Mouse (Mus musculus) 3T3-L1 (cell line): ENCODE measurements at regions not wholly inside any gene's neighbourhood (a gene's known extent, or its start where the extent isn't known, plus 50 kb on each side); places are given as distances from the start of the nearest gene placed in this dataset.

ENCODE experiments used
- DNase-seq: peaks from one replicate; pipeline ENCODE4 v3.0.0-alpha.2; 2015; ENCODE audit warnings: low read depth, low spot score

DNA sequence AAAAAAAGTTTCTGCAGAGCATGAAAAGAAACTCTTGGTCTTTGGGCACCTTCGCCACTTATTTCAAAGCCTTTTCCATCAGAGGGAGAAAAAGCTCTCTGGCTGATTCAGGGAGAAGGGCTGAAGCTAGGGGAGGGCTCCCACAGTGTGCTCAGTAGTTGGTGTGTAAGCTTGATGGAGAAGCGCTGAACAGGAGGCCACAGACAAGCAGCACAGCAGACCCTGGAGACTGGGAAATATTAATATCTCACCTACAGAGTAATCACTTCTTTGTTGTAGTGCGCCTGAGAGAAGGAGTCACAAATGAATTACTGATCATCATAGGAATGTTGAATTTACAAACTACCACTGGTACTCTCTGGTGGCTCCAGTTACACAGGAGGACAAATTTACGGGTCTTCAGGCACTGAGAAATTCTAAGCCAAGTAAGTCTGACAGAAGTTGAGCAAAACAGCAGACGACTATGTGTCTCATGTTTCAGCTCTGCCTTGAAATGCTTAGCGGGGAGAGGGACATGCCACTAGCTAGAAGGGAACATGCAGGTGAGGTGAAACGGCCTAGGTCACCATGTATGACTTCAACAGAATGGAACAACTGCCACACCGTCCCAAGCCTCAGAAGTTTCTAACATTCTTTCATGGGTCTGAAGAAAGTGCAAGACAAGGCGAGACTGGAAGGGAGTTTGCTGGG is 350.9 kb upstream of the Map3k7 start:
- no peak for DNase-seq

DNA sequence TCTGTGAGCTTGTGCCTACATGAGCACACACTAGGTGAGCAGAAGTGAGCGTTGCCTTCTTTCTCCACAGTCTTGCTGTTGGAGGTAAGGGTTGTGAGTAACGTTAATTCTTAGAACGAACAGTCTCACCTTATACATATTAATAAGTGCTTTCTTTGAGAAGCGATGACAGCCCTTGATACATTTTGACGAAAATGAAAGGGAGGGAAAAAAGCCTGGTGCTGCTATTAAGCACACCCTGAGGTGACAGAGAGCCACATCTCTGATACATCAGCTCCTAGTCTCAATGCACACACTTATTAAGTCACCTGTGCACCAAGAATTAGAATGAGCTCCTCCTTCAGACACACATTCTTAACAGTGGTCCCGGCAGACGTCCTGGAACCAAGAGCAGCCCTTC is 346.3 kb upstream of the Map3k7 start:
- DNase-seq = no peak

DNA sequence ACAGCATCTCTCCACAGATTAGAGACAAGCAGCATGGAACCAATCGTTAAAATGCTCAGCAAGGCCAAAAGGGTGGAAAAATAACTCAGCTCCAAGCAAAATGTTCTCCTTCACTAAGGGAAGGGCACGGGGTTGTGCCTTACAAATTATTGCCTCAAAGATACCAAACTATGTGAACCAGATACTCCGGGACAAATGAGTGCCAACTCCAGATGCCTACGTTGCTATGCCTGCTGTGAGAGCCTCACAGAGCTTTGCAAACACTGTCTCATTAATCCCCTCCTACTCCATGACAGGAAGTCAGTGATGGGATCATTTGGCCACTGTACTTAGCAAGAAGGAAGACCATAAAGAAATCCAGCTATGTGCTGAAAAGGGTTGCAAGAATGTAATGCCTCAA is 345.9 kb upstream of the Map3k7 start:
- no peak for DNase-seq

DNA sequence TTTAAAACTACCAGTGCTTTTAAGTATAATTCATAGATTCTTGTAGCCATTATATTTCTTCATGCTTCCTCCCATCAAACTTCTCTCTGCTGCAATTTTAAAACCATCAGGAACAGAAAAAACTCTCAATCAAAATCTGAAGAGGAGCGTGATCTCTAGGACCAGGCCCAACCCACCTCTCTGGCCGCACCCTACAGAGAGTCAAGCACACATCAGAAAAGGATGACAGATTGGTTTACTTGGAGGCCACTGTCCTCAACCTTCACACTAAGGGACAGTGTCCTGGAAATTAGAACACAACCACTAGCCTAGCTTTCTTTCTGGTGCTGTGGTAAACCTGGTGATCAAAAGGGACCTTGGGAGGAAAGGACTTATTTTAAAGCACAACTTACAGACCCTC is 342.7 kb upstream of the Map3k7 start:
- no peak for DNase-seq

DNA sequence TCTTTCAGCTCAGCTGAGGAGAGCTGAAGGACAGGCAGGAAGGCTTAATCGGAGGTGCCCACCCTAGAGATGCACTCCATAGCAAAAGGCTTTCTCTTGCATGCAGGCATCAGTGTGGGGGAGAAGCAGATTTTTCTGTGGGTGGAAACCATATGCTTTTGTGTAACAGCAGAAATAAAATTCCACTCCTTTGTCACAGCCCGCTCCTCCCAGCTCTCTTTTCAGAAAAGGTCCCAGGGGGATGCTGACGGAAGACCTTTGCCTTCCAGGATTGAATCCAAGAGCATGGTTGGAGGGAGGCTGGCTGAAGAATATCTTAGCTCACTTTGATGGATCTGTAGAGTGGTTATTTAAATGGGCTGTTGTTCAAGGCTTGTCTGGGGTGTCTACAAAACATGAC is 336.8 kb upstream of the Map3k7 start:
- no peak for DNase-seq

DNA sequence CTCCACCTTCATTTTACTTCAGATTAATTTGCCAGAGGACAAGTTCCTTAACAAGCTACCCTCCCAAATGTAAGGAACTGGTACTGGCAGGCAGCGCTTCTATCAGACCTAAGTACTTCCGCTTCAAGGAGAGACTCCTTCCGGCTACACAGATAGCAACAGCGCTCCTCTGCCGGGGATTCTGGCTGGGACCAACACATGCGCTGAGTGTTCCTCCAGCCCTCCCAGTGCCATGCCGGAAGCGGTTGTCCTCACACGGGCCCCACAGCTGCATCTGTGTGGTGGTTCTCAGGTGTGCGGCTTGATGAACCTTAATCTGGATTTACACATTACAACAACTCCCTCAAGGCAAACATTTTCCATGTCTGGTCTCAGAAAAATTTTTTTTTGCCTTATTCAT is 336.1 kb upstream of the Map3k7 start:
- DNase-seq = no peak

DNA sequence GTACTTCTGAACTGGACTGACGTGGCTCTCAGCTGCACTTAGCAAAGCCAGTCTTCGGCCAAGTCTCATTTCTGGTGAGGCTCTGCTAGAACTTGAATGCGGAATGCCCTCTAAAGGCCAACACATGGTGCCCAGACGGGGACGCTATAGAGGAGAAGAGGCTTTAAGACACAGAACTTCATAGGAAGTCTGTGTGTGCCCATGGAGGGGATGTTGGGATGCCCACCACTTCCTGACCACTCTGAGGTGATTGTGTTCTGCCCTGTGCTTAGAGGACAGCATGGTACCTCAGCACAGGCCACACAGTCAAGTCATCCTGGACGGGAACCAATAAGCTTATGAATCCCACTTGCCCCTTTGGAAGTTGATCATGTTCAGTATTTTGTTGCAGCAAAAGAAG is 325.3 kb upstream of the Map3k7 start:
- DNase-seq = no peak

DNA sequence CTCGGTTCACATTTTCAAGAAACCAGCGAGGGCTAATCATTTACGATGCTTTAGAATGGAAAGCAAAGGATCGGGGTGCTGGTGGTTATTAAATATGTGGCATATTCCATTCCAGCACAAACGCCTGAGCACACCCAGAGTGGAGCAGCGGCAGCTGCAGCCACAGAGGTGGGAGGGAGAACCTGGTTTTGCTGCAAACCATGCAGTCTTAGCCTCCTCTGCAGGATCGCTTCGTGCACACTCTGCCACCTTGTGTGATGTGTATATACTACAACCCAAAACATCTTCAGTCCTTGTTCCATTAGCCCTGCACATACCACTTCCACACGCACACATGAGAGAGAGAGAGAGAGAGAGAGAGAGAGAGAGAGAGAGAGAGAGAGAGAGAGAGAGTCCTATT is 321.7 kb upstream of the Map3k7 start:
- peak; percentile 88 for DNase-seq

DNA sequence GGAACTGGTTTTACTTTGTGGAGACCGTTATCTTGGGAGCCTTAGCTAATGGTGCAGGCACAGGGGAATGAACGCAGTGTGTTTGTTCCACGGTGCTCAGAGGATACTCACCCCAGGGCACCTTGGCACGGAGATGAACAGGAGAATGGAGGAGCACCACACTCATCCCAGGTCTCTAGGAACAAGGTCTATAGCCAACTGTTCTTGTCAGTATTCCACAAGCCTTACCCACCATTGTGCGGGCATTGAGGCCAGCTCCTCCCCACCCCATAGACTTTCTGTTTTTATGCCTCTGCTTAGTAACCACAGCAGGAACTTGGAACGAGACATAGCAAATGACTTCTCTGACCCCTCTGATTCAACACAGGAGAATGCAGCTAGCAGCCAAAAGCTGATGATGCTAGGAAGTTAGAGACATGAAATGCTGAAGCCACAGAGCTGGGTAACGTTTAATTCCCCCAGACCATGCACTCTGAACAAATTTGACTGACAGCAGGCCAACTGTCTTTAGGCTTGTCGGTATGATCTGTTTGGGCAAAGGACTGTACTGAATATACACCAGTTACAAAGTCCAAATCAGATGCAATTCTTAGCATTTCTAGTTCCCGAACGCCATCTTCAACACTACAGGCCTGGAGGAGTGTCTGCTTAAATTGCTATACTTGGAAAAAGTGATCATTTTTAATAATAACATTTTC is 321.2 kb upstream of the Map3k7 start:
- DNase-seq = peak; percentile 97

DNA sequence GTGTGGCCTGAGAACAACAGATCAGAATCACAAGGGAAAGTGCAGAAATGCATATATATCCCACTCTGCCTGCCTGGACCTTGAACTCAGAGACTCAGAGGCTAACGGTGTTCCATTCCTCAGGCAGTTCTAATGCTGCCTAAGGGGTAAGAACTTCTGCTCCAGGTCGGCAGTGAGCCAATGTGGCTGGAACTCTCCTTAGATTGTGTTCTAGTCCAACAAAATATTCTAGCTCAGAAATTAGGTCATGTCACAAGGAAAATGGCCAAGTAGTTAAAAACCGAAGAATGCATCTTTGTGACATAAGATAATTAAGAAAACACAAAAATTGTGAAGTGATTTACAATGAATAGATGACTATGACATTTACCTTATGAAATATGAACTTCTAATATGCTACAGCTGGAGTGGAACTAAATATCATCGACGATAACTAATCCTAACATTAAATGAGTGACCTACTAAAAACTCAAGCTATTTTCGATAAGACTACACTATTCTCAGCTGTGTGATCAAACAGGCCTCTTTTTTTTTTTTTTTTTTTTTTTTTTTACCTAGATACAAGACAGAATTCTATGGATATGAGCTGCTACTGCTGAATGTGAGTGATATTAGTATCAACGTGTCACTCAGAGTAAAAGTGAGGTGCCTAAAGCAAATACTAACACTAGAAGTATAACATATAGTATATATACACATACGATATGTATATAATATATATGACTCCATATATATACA is 315.1 kb upstream of the Map3k7 start:
- no peak for DNase-seq

DNA sequence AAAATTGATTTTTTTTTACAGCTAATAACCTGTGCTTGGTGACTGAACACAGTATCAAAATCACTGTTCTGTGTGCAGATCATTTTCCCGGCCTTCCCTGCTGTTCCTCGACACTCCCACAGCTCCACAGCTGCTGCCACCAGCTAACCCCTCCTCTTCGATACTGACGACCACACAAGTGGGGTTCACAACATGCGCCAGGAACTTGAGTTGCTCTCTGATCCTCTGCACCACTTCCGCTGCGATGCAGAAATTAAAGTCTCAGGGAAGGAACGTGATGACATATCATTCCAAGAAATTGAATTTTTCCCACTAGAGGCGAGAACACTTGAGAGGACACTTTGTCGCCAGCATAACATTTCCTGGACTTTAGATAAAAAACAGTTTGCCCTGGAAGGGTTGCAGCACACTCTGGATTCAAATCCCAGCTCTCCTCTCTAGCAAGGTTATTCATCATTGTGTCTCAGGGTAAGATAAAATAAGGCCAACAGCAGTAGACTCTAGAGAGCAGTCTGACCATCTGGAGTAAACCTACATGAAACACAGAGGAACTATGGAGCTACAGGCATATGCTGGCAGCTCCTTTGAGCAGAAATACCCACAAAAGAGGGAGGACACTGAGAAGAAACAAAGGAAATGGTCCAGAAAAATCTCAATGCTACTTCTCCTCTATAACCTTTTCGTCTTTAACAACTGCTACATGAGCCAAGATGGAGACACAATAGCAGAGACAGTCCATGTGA is 308.4 kb upstream of the Map3k7 start:
- DNase-seq = no peak

DNA sequence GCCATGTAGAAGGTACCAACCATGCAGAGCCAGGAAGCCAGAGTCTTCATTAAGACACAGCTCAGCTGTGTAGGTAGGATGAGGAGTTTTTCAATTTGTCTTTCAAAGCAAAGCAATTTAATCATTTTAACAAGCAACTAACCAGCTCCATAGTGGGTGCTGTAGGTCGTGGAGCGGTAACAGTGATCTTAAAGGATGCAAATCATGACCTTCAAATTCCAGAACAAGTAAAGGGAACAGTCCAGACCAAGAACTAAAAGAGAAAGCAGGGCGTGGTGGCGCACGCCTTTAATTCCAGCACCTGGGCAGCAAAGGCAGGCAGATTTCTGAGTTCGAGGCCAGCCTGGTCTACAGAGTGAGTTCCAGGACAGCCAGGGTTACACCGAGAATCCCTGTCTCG is 307.8 kb upstream of the Map3k7 start:
- no peak for DNase-seq

DNA sequence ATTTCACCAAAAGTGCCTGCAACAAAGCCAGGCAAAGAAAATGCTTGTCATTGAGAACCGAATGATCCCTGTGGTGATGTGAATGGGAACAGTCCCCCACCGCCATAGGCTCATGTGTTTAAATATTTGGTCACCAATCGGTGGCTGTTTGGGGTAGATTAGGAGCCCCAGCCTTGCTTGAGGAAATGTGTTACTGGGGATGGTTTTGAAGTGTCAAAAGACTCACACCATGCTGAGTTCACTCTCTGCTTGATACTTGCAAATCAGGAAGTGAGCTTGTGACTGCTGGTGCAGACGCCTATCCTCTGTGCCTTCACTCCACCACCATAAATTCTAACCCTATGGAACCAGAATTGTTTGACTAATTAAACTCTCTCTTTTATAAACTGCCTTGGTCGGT is 305.1 kb upstream of the Map3k7 start:
- DNase-seq = no peak

DNA sequence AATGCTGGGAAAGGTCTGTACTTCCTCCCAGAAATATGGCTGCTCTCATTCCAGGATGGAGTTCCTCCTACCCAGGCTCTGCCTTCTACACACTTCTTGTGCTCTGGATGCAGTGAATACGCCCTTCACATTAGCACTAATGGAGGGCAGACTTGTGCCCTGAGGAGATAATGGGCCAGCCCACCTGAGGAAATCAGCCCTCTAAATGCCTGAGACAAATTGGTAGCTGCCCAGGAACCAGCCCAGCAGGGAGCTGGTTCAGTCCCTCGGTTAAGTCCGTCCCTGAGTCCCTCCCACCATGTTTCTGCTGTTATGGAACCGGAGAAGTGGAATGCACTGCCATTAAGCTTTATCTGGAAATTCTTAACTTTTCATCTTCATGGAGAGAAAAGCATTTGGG is 303.0 kb upstream of the Map3k7 start:
- DNase-seq = no peak

DNA sequence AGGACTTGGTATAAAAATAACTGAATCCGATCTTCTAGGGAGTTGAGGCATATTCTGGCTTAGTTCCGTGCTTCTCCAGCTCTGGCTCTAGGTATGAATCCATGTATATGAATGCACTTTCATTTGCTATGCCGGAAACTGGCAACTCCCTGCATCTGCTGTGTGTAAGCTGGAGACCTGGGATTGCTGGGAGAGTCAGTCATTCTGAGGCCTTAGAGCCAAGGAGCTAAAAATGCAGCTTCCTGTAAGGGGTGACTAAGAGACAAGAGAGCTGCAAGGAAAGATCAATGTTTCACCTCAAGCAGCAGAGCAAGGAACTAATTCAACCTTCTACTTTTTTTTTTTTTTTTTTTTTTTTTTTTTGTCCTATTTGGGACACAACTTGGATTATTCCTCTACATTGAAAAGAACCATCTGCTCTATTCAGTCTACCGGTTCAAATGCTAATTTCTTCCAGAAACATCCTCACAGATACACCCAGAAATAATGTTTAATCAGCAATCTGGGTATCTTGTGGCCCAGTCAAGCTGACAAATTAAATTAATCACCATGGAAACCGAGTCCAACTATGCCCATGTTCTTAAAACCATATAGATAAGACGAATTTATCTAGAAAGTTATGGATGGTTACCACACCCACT is 292.2 kb upstream of the Map3k7 start:
- no peak for DNase-seq

DNA sequence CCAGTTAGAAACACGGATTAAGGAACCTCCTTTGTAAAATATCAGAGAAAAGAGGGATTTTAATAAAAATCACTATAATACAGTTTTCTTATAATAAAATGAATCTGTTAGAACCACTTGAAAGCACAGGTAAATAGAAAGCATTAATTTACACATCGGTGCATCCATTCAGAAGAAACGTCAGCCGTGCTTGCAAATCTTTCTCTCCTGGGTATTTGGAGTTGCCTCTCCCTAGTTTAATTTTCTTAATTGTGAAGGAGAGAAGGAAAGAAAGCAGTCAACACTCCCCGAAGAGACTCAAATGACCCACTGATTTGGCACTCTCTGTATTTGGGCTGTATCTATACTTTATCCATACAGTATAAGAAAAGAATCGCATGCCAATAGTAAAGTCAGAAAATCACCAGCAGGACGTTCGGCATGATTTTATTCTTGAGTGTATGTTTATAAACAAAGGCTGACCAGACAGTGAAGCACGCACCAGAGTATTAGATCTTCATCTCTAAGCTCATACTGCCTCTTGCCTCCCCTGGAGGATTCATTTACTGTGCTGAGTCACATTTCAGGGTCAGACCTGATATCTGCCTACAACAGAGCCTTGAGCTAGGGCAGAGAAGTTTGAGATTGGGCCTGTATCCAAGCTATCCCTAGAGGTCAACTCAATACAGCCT is 291.6 kb upstream of the Map3k7 start:
- no peak for DNase-seq

DNA sequence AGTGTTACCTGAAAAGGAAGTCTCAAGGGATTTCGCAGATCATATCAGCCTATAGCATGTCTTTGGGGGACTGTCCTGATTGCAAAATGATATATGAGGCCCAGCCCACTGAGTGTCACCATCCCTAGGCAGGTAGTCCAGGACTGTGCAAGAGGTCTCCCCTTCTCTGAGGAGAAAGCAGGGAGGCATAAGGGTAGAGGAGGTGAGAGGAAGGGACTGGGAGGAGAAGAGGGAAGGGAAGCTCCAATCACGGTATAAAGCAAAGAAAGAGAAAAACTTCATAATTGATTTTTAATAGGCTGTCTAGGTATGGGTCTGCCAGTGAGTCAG is 291.1 kb upstream of the Map3k7 start:
- DNase-seq = no peak

DNA sequence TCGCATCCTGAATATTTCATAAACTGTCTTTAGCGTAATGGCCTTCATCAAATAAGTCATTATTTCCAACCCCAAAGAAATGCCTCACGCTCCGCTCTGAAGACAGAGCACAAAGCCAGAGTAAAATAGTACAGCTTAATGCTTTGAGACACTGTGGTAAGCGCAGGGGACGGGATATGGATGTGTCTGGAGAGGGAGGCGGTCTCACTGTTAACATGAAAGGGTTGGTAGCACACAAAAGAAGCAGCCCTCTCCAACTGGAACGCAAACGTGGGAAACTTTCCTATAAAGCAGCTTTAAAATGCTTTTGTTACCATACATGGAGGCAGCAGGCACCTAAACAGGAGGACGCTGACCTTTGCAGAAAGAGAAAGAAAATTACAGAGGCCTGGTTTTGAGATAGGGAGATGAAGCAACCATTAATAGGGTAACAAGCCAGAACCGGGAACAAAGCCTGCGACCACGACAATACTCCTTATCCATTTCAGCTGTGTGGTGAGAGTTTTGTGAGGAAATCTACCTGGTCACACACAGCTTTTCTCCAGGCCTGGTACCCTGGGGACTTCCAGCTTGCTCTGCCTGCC is 284.8 kb upstream of the Map3k7 start:
- DNase-seq = no peak

DNA sequence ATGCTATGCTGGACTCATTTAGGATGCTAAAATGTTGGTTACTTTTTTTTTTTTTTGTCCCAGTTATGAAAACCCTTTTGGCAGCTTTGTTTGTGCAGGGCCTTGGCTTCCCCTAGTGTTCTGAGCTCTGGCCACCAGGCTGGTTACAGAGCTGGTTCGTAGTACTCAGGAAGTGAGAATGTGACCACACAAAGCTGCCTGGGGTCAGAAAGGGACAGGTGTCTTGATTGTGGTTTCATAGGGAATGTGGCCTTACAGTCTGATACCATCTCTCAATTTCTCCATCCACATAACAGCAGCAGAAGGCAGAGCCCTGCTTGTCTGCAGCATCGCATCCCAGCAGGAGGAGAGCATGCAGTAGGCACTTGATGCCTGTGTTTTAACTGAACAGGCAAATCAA is 282.9 kb upstream of the Map3k7 start:
- no peak for DNase-seq

DNA sequence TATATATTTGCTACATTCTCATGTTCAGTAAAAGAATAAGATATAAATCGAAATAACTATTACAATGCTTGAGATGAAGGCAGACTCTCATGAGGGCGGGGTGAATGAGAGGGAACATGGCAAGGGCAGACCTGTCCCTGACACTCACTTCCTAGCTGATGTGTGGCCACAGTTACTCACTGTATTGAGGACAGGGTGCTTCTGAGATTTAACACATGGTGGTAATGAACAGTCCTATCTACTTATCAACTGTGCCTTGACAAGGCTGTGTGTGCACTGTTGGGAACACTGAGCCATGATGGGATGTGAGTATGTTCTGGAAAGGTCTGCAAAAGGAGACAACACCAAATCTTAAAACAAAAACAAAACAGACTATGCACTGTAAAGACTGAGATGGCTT is 274.8 kb upstream of the Map3k7 start:
- no peak for DNase-seq
